Mouse (Mus musculus) myocyte (in vitro differentiated cells): Measurements from ENCODE around the gene Higd1a.

Source experiments
- CEBPB ChIP-seq: IDR thresholded peaks from 2 replicates; pipeline ENCODE4 v1.6.1; 2011; ENCODE audit warnings: mild to moderate bottlenecking, moderate library complexity; ENCODE audit not compliant: poor library complexity, insufficient read depth, severe bottlenecking
- E2F4 ChIP-seq: IDR thresholded peaks from one replicate; pipeline ENCODE4 v1.6.1; 2011; ENCODE audit warnings: mild to moderate bottlenecking, control low read depth, moderate library complexity; ENCODE audit not compliant: insufficient read depth
- MAX ChIP-seq: IDR thresholded peaks from one replicate; pipeline ENCODE4 v1.6.1; 2011; ENCODE audit warnings: low read depth, mild to moderate bottlenecking, control low read depth
- MYOG ChIP-seq, 3 experiments: IDR thresholded peaks; one replicate each; pipeline ENCODE4 v1.6.1; 2011; ENCODE audit warnings: control low read depth in 2 of 3, low read depth in 2 of 3, mild to moderate bottlenecking in 2 of 3; ENCODE audit not compliant: insufficient read length in 2 of 3, control insufficient read depth in 1 of 3, insufficient read depth in 1 of 3
- POLR2A ChIP-seq: IDR thresholded peaks from one replicate; pipeline ENCODE4 v1.6.1; 2011; ENCODE audit warnings: low read depth, mild to moderate bottlenecking, control low read depth, moderate library complexity; ENCODE audit not compliant: insufficient read length
- REST ChIP-seq: IDR thresholded peaks from one replicate; pipeline ENCODE4 v1.6.1; 2011; ENCODE audit warnings: mild to moderate bottlenecking, control low read depth, moderate library complexity; ENCODE audit not compliant: insufficient read depth, insufficient read length
- TCF3 ChIP-seq: IDR thresholded peaks from one replicate; pipeline ENCODE4 v1.6.1; 2011; ENCODE audit warnings: low read depth, control low read depth; ENCODE audit not compliant: insufficient read length
- USF1 ChIP-seq: IDR thresholded peaks from one replicate; pipeline ENCODE4 v1.6.1; 2011; ENCODE audit warnings: low read depth, mild to moderate bottlenecking, control low read depth, moderate library complexity

DNA sequence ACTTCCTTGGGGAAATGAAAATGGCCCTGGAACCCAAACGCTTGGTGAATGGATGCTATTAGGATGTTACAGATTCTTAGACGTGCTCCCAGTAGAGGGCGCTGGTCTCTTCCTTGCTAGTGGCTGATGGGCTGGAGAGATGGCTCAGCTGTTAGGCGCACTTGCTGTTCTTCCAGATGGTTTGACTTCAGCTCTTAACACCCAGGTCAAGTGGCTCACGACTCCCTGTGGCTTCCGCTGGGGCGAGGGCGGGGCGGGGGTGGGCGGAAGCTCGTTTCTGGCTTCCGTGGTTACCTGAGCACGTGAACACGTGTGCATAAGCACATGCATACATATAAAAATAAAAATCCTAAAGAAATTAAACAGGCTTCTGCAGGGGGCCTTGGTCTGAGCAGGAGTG, 22.7 kb upstream of the Higd1a start:
- no peak for TF ChIP-seq POLR2A
- TF ChIP-seq MAX, result no peak
- TF ChIP-seq MYOG (IDR thresholded peaks at IDR 0.05; ENCODE audit: control insufficient read depth in 1 of 3, insufficient read depth in 1 of 3, insufficient read length in 2 of 3, low read depth in 2 of 3), result peak in 1 of 3 experiments; percentile 65
- TF ChIP-seq USF1, result no peak
- no peak for TF ChIP-seq REST
- no peak for TF ChIP-seq E2F4
- no peak for TF ChIP-seq CEBPB
- no peak for TF ChIP-seq TCF3
